Mouse (Mus musculus): ENCODE data around the gene Muc5ac. TPM values are rescaled to one million over a fixed set of nuclear protein-coding genes. Genes with fewer than 3 reads are reported as not detected.

The Muc5ac gene
- total RNA-seq, 2 experiments from 2014 or later: not detected

GRCm38 (mm10) chr7:141824398-141824797, 35.6 kb downstream of the Muc5ac start:
- no peak for DNase-seq (ENCODE audit: low spot score in 2 of 2)

DNA sequence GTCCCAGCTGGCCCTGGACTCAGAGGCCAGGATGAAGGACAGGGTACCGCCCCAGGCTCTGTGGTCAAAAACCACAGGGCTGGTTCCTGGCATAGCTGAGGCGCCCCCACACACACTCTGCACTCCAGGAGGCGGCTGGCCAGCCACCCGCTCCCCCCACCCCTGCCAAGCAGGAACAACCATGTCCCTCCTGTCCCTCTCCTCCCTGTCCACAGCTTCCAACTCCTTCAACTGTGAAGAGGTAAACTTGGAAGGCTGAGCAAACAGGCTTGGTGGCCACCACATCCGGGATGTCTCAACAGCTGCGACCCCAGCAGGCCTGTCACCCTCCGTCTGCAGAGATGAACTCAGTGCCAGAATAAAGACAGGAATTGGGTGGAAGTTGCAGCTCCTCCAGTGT, 47.2 kb downstream of the Muc5ac start:
- DNase-seq (ENCODE audit: low spot score in 2 of 2): no peak

- no peak for DNase-seq (ENCODE audit: low spot score in 2 of 2)
These were observed 47.7 kb downstream of the Muc5ac start for GRCm38 (mm10) chr7:141836423-141836822.

DNA sequence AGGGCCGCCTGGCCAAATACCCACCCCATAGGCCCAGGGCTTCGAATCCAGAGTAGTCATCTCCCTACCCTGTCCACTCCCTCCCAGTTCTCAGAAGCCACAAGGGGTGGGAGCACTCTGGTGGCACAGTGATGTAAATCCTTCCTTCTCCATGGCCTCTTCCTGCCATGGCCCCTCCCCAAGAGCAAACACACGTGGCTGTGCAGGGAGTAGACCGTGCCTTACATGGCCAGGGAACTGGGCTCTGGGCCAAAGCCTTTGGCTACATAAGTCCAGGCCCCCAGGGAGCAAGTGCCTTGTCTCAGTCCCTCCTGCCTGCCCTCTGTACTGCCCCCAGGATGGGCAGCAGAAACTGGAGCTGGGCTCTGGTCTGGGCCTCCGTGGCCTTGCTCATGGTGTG, 50.0 kb downstream of the Muc5ac start, which contains the start of gene Muc5b:
Gene Muc5b, plus strand, starts transcription at position 292 of the 400 bp plus-strand sequence.
- no peak for DNase-seq (ENCODE audit: low spot score in 2 of 2)

GRCm38 (mm10) chr7:141840354-141840753, 51.6 kb downstream of the Muc5ac start:
- DNase-seq (ENCODE audit: low spot score in 2 of 2): no peak

DNA sequence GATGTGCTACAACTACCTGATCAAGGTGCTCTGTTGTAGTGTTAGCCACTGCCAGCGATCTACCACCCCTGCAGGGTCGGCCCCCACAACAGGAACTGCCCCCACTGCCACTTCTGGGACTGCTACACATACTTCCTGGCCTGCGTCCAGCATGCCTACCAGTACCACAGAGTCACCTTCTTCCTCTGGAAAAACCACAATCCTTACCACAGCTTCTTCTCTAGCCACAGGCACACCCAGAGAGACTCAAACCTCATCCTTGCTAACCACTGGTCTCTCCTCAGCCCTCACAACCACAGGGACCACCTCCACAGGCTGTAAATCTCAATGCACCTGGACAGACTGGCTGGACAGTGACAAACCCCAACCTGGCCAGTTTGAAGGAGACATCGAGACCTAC, 72.3 kb downstream of the Muc5ac start:
- no peak for DNase-seq (ENCODE audit: low spot score in 2 of 2)

Other genes with a start within 250 kb of the Muc5ac start
- gene Chid1, start 249.1 kb upstream of the Muc5ac start, total RNA-seq (2021): 10 to 100 TPM; 42.4 to 49.2 TPM
- gene Ap2a2, start 226.8 kb upstream of the Muc5ac start, total RNA-seq (2021): 10 to 100 TPM; 75.6 to 81.5 TPM
- gene Muc6, start 133.7 kb upstream of the Muc5ac start, total RNA-seq (2021): under 1 TPM; 0.08 to 0.14 TPM
- 1 to 10 TPM in 1 of 2 experiments, under 1 TPM in 1; 0.45 to 1.1 TPM for gene Muc2, start 98.6 kb upstream of the Muc5ac start, total RNA-seq (2021)
- not detected for gene Muc5b, start 50.1 kb downstream of the Muc5ac start, total RNA-seq (2021)
- 10 to 100 TPM; 54.1 to 57.8 TPM for gene Tollip, start 129.5 kb downstream of the Muc5ac start, total RNA-seq (2021)
- gene Brsk2, start 160.8 kb downstream of the Muc5ac start, total RNA-seq (2021): 1 to 10 TPM; 7.0 to 7.3 TPM